Mouse (Mus musculus) lung, postnatal 36 days (tissue): Measurements from ENCODE around the gene Sox5.

Experiments
- DNase-seq: peaks from one replicate; pipeline ENCODE4 v3.0.0; 2022; ENCODE audit warnings: mixed read lengths

The Sox5 gene

GRCm38 (mm10) chr6:143900871-143901270, 880.9 kb downstream of the Sox5 start:
- no peak for DNase-seq

- DNase-seq: no peak
These were observed 886.7 kb downstream of the Sox5 start for GRCm38 (mm10) chr6:143895092-143895491.

- no peak for DNase-seq
These were observed 888.9 kb downstream of the Sox5 start for GRCm38 (mm10) chr6:143892869-143893268.

- no peak for DNase-seq
These were observed 893.2 kb downstream of the Sox5 start for GRCm38 (mm10) chr6:143888556-143888955.

GRCm38 (mm10) chr6:143878525-143878924, 903.3 kb downstream of the Sox5 start:
- no peak for DNase-seq

- DNase-seq: no peak
These were observed 913.0 kb downstream of the Sox5 start for GRCm38 (mm10) chr6:143868790-143869189.

- DNase-seq: peak; percentile 30
These were observed 913.6 kb downstream of the Sox5 start for GRCm38 (mm10) chr6:143868155-143868685.

GRCm38 (mm10) chr6:143867029-143867428, 914.7 kb downstream of the Sox5 start:
- no peak for DNase-seq

GRCm38 (mm10) chr6:143866566-143866965, 915.2 kb downstream of the Sox5 start:
- DNase-seq: no peak

- no peak for DNase-seq
These were observed 919.1 kb downstream of the Sox5 start for GRCm38 (mm10) chr6:143862611-143863110.

- DNase-seq: no peak
These were observed 921.7 kb downstream of the Sox5 start for GRCm38 (mm10) chr6:143860036-143860435.

GRCm38 (mm10) chr6:143859535-143859934, 922.2 kb downstream of the Sox5 start:
- DNase-seq: no peak

GRCm38 (mm10) chr6:143858551-143858950, 923.2 kb downstream of the Sox5 start:
- DNase-seq: no peak

- no peak for DNase-seq
These were observed 924.4 kb downstream of the Sox5 start for GRCm38 (mm10) chr6:143857376-143857775.

- no peak for DNase-seq
These were observed 926.4 kb downstream of the Sox5 start for GRCm38 (mm10) chr6:143855421-143855820.

GRCm38 (mm10) chr6:143854031-143854430, 927.7 kb downstream of the Sox5 start:
- no peak for DNase-seq

- DNase-seq: no peak
These were observed 936.0 kb downstream of the Sox5 start for GRCm38 (mm10) chr6:143845761-143846160.

- DNase-seq: no peak
These were observed 937.1 kb downstream of the Sox5 start for GRCm38 (mm10) chr6:143844701-143844970.

- DNase-seq: no peak
These were observed 937.7 kb downstream of the Sox5 start for GRCm38 (mm10) chr6:143843933-143844700.

GRCm38 (mm10) chr6:143841954-143842353, 939.8 kb downstream of the Sox5 start:
- no peak for DNase-seq

GRCm38 (mm10) chr6:143841109-143841638, 940.6 kb downstream of the Sox5 start:
- DNase-seq: no peak

GRCm38 (mm10) chr6:143838384-143839076, 943.2 kb downstream of the Sox5 start:
- DNase-seq: no peak

GRCm38 (mm10) chr6:143835331-143835730, 946.4 kb downstream of the Sox5 start:
- no peak for DNase-seq

- DNase-seq: no peak
These were observed 947.8 kb downstream of the Sox5 start for GRCm38 (mm10) chr6:143833986-143834385.
